Mouse (Mus musculus) embryo, embryonic 11.5 days (tissue): ENCODE data around the gene Rpl21.

Experiments
- DNase-seq: peaks from one replicate; pipeline ENCODE4 v3.0.0-alpha.2; 2012; ENCODE audit warnings: low read depth, low spot score

Rpl21 gene

GRCm38 (mm10) chr5:146832769-146833448 lies at the start of gene Rpl21:
Gene Rpl21, plus strand, starts transcription at chr5:146832890.
- DNase-seq = peak; percentile 87

- DNase-seq = no peak
Measured at GRCm38 (mm10) chr5:146783300-146783699, 49.4 kb upstream of the Rpl21 start.

GRCm38 (mm10) chr5:146783891-146784290 lies 48.8 kb upstream of the Rpl21 start:
- no peak for DNase-seq

GRCm38 (mm10) chr5:146786123-146786522 lies 46.6 kb upstream of the Rpl21 start:
- no peak for DNase-seq

GRCm38 (mm10) chr5:146789413-146789812 lies 43.3 kb upstream of the Rpl21 start:
- DNase-seq = no peak

GRCm38 (mm10) chr5:146790944-146791343 lies 41.7 kb upstream of the Rpl21 start:
- no peak for DNase-seq

- no peak for DNase-seq
Measured at GRCm38 (mm10) chr5:146792140-146792791, 40.4 kb upstream of the Rpl21 start.

GRCm38 (mm10) chr5:146793630-146794083 lies 39.0 kb upstream of the Rpl21 start:
- no peak for DNase-seq

GRCm38 (mm10) chr5:146794084-146794852 lies 38.4 kb upstream of the Rpl21 start:
- DNase-seq = peak; percentile 22

GRCm38 (mm10) chr5:146794853-146795252 lies 37.8 kb upstream of the Rpl21 start, which contains the start of gene Usp12:
Gene Usp12, minus strand, starts transcription at chr5:146795006.
- DNase-seq = peak; percentile 94

GRCm38 (mm10) chr5:146795728-146796127 lies 37.0 kb upstream of the Rpl21 start:
- no peak for DNase-seq

GRCm38 (mm10) chr5:146798031-146798430 lies 34.7 kb upstream of the Rpl21 start:
- DNase-seq = no peak

- DNase-seq = no peak
Measured at GRCm38 (mm10) chr5:146806004-146806430, 26.7 kb upstream of the Rpl21 start.

- DNase-seq = no peak
Measured at GRCm38 (mm10) chr5:146809951-146810350, 22.7 kb upstream of the Rpl21 start.

- no peak for DNase-seq
Measured at GRCm38 (mm10) chr5:146812866-146813265, 19.8 kb upstream of the Rpl21 start.

- no peak for DNase-seq
Measured at GRCm38 (mm10) chr5:146813421-146813820, 19.3 kb upstream of the Rpl21 start.

- DNase-seq = no peak
Measured at GRCm38 (mm10) chr5:146815394-146815793, 17.3 kb upstream of the Rpl21 start.

- DNase-seq = no peak
Measured at GRCm38 (mm10) chr5:146817583-146817982, 15.1 kb upstream of the Rpl21 start.

- no peak for DNase-seq
Measured at GRCm38 (mm10) chr5:146818906-146819623, 13.6 kb upstream of the Rpl21 start.

- no peak for DNase-seq
Measured at GRCm38 (mm10) chr5:146823005-146823404, 9.7 kb upstream of the Rpl21 start.

GRCm38 (mm10) chr5:146829528-146829927 lies 3.2 kb upstream of the Rpl21 start:
- no peak for DNase-seq

GRCm38 (mm10) chr5:146832435-146832768 lies 288 bp upstream of the Rpl21 start:
- DNase-seq = no peak
